Mouse (Mus musculus): Measurements from ENCODE around the gene Aurka. TPM values are rescaled to one million over a fixed set of nuclear protein-coding genes. Genes with fewer than 3 reads are reported as not detected.

Gene Aurka
- polyA plus RNA-seq, 1 experiment from 2014 or later, result 156 TPM

DNA sequence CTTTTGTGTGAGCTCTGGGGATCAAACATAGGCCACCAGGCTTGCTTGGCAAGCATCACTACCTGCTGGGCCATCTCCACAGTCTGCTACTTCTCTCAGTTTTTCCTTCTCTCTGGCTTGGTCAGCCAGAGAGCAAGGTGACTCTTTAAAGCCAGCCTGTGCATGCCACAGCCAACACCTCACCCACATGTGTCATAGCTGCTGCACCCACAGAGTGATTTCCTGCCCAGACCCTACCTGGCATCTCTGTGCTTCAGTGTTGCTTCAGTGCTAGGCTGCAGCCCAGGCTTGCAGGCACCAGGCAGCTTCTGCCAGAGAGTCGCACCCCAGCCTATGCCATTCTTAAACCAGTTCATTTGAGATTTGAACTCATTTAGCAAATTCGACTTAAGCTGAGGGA, 37.2 kb upstream of the Aurka start:
- H3K9me3 ChIP-seq (ENCODE audit: control insufficient read depth, low read length), result no peaks in the 10 kb centered on the region
- no peak for ATAC-seq (ENCODE audit: insufficient read depth, low FRiP score, low TSS enrichment)
- WGBS, result 80% methylated on average over 2 of the region's 2 CpGs
- H3K4me3 ChIP-seq (ENCODE audit: low read depth, low read length), result no peak overlapping the region
- no peak for DNase-seq (ENCODE audit: low spot score)
- H3K9ac ChIP-seq (ENCODE audit: low read length), result no peak overlapping the region
- H3K36me3 ChIP-seq (ENCODE audit: control insufficient read depth, insufficient read depth, low read length), result no peaks in the 10 kb centered on the region
- no peaks in the 10 kb centered on the region for H3K27me3 ChIP-seq (ENCODE audit: control insufficient read depth, insufficient read depth, low read length)
- no peak overlapping the region for H3K4me2 ChIP-seq (ENCODE audit: low read depth)
- no peaks in the 10 kb centered on the region for H3K4me1 ChIP-seq (ENCODE audit: control insufficient read depth, insufficient read depth, low read length)
- H3K27ac ChIP-seq (ENCODE audit: low read depth, low read length), result no peak overlapping the region

DNA sequence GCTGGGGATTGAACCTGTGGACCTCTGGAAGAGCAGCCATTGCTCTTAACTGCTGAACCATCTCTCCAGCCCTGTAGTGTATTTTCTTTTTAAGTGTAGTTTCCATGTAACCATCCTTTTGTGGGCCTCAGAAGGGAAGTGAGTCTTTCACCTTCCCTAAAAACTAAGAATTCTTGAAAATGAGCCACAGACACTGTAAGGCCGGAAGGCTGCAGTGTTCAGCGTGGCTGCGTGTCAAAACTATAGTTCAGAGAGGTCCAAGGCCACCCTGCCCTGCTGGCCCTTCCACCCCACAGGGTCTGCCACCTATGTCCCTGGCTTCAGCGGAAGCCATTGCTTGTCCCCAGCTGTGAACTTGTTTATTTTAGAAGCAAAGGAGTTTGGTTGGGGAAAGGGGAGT, 35.8 kb upstream of the Aurka start:
- Histone ChIP-seq H3K27ac (ENCODE audit: low read depth, low read length) (no peak overlapping the region), H3K27me3 (ENCODE audit: control insufficient read depth, insufficient read depth, low read length) (no peaks in the 10 kb centered on the region), H3K9ac (ENCODE audit: low read length) (no peak overlapping the region), H3K4me2 (ENCODE audit: low read depth) (no peak overlapping the region), H3K4me3 (ENCODE audit: low read depth, low read length) (no peak overlapping the region), H3K9me3 (ENCODE audit: control insufficient read depth, low read length) (no peaks in the 10 kb centered on the region), H3K36me3 (ENCODE audit: control insufficient read depth, insufficient read depth, low read length) (no peaks in the 10 kb centered on the region), H3K4me1 (ENCODE audit: control insufficient read depth, insufficient read depth, low read length) (no peaks in the 10 kb centered on the region)
- DNase-seq (ENCODE audit: low spot score), result no peak
- WGBS, result 73% methylated on average over 4 of the region's 4 CpGs
- no peak for ATAC-seq (ENCODE audit: insufficient read depth, low FRiP score, low TSS enrichment)

DNA sequence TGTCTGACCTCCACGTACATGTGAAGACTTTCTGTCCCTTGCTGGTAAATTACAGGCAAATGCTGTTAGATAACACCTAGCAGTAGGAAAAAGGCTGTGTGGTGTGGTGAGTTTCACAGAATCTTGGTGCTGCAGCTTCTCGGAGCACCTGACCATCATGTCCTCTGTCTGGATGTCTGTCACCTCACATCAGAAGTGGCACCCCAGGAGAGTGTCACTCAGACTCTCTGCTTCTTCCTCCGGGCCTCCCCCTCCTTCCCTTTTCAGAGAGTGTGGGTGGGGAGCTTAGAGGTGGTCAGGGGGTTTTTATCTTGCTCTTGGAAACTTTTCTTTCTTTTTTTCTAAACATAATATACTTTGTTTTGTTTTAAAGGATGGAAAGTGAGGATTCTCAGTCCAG, 34.7 kb upstream of the Aurka start:
- Histone ChIP-seq H3K27me3 (ENCODE audit: control insufficient read depth, insufficient read depth, low read length) (no peaks in the 10 kb centered on the region), H3K36me3 (ENCODE audit: control insufficient read depth, insufficient read depth, low read length) (no peaks in the 10 kb centered on the region), H3K4me3 (ENCODE audit: low read depth, low read length) (no peak overlapping the region), H3K9me3 (ENCODE audit: control insufficient read depth, low read length) (no peaks in the 10 kb centered on the region), H3K27ac (ENCODE audit: low read depth, low read length) (no peak overlapping the region), H3K9ac (ENCODE audit: low read length) (no peak overlapping the region), H3K4me1 (ENCODE audit: control insufficient read depth, insufficient read depth, low read length) (no peaks in the 10 kb centered on the region), H3K4me2 (ENCODE audit: low read depth) (no peak overlapping the region)
- 77% methylated on average over 3 of the region's 3 CpGs for WGBS
- DNase-seq (ENCODE audit: low spot score), result no peak
- ATAC-seq (ENCODE audit: insufficient read depth, low FRiP score, low TSS enrichment), result no peak

DNA sequence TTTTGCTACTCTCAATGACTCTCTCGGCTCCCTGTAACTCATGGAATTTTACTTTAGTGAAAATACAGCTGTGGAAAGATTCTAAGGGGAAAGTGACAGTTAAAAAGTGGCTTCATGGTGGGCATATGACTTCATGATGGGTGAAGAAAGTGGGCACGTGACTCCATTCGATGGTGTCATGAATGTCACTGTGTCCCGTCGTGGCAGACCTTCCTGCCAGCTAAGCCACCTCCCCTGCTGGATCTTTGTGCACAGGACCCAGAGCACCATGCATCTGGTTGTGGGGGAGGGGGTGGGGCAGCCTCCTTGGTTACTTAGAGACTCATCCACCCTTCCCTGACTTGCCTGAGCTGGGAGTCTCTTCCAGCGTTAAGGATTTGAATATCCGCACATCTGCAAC, 33.9 kb upstream of the Aurka start:
- no peak overlapping the region for H3K9ac ChIP-seq (ENCODE audit: low read length)
- 64% methylated on average over 7 of the region's 7 CpGs for WGBS
- DNase-seq (ENCODE audit: low spot score), result no peak
- no peaks in the 10 kb centered on the region for H3K4me1 ChIP-seq (ENCODE audit: control insufficient read depth, insufficient read depth, low read length)
- no peak overlapping the region for H3K4me2 ChIP-seq (ENCODE audit: low read depth)
- ATAC-seq (ENCODE audit: insufficient read depth, low FRiP score, low TSS enrichment), result no peak
- H3K9me3 ChIP-seq (ENCODE audit: control insufficient read depth, low read length), result no peaks in the 10 kb centered on the region
- no peak overlapping the region for H3K4me3 ChIP-seq (ENCODE audit: low read depth, low read length)
- no peak overlapping the region for H3K27ac ChIP-seq (ENCODE audit: low read depth, low read length)
- H3K27me3 ChIP-seq (ENCODE audit: control insufficient read depth, insufficient read depth, low read length), result no peaks in the 10 kb centered on the region
- H3K36me3 ChIP-seq (ENCODE audit: control insufficient read depth, insufficient read depth, low read length), result no peaks in the 10 kb centered on the region

DNA sequence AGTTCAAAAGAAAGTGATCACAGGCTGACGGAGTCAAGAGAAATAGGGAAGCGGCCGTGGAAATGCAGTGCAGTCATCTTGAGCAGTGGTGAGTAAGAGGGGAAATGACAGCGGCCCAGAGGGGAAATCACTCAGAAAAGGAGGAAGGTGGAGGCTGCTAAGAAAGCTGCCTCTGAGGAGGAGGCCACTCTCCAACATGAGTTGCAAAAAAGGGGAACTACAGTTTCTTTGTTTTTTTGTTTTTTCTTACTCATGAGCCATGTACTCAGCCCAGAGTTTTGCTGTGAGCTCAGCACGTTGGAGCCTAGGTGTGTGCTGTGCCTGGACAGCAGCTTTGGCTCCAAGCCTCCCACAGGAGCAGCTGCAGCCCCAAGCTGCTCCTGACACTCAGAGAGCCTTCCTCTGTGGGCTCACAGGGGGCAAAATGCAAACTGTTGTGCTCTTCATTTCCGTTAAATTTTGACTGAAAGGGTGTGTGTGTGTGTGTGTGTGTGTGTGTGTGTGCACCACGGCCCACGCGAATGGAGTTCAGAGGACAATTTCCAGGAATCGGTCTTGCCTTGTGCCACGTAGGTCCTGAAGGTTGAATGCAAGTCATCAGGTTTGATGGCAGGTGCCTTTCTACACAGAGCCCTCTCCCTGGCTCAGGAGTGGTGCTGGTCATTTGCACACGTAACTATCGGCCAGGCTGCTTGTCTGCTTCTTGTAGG, 30.9 kb upstream of the Aurka start:
- Histone ChIP-seq H3K4me3 (ENCODE audit: low read depth, low read length) (no peak overlapping the region), H3K36me3 (ENCODE audit: control insufficient read depth, insufficient read depth, low read length) (no peaks in the 10 kb centered on the region), H3K27ac (ENCODE audit: low read depth, low read length) (no peak overlapping the region), H3K9me3 (ENCODE audit: control insufficient read depth, low read length) (no peaks in the 10 kb centered on the region), H3K4me2 (ENCODE audit: low read depth) (no peak overlapping the region), H3K4me1 (ENCODE audit: control insufficient read depth, insufficient read depth, low read length) (no peaks in the 10 kb centered on the region), H3K27me3 (ENCODE audit: control insufficient read depth, insufficient read depth, low read length) (no peaks in the 10 kb centered on the region), H3K9ac (ENCODE audit: low read length) (no peak overlapping the region)
- whole genome bisulfite sequencing, result 78% methylated on average over 13 of the region's 13 CpGs
- DNase-seq (ENCODE audit: low spot score), result no peak
- ATAC-seq (ENCODE audit: insufficient read depth, low FRiP score, low TSS enrichment), result no peak

DNA sequence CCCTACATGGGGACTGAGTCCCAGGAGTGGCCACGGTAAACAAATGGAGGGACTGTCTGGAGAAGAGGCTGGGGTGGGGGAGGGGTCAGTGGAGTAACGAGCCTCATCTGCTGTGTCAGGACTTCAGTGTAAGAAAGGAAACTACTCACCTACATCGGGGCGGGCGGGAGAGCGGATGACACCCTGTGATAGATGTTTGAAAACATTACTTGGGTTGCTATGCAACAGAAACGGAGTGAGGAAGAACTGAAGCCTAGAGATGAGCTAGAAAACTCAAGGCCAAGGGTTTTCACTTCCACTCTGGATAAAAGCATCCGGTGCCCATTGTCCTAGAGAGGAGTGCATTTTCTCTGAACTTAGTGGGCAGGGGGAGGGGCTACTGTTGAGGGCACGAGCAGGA, 29.6 kb upstream of the Aurka start:
- H3K36me3 ChIP-seq (ENCODE audit: control insufficient read depth, insufficient read depth, low read length), result no peaks in the 10 kb centered on the region
- H3K4me3 ChIP-seq (ENCODE audit: low read depth, low read length), result no peak overlapping the region
- no peaks in the 10 kb centered on the region for H3K9me3 ChIP-seq (ENCODE audit: control insufficient read depth, low read length)
- no peak overlapping the region for H3K27ac ChIP-seq (ENCODE audit: low read depth, low read length)
- DNase-seq (ENCODE audit: low spot score), result no peak
- no peak overlapping the region for H3K9ac ChIP-seq (ENCODE audit: low read length)
- no peaks in the 10 kb centered on the region for H3K27me3 ChIP-seq (ENCODE audit: control insufficient read depth, insufficient read depth, low read length)
- no peaks in the 10 kb centered on the region for H3K4me1 ChIP-seq (ENCODE audit: control insufficient read depth, insufficient read depth, low read length)
- 0 out of 2 replicates have a peak, but pooled peaks have one; percentile 45 for ATAC-seq (ENCODE audit: insufficient read depth, low FRiP score, low TSS enrichment)
- no peak overlapping the region for H3K4me2 ChIP-seq (ENCODE audit: low read depth)
- 43% methylated on average over 9 of the region's 9 CpGs for WGBS

DNA sequence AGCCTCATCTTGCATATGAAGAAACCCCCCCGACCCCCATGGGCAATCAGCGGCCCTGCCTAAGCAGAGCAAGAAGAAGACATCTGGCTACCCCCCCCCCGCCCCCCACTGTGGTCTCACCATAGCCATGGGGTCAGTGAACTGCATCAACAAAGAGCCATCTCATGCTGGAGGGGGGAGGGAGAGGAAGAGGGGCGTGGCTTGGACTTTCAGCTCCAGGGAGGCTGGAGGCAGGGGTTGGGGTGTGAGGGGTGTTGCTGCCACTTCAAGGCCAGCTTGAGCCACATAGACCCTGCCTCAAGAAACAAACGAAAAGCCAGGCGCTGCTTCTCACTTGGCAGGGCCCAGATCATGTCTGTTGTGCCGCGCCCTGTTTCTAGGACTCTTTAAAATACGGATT, 25.6 kb upstream of the Aurka start:
- no peak overlapping the region for H3K4me3 ChIP-seq (ENCODE audit: low read depth, low read length)
- no peak overlapping the region for H3K4me2 ChIP-seq (ENCODE audit: low read depth)
- no peak overlapping the region for H3K27ac ChIP-seq (ENCODE audit: low read depth, low read length)
- no peaks in the 10 kb centered on the region for H3K9me3 ChIP-seq (ENCODE audit: control insufficient read depth, low read length)
- no peaks in the 10 kb centered on the region for H3K27me3 ChIP-seq (ENCODE audit: control insufficient read depth, insufficient read depth, low read length)
- ATAC-seq (ENCODE audit: insufficient read depth, low FRiP score, low TSS enrichment), result no peak
- peak; percentile 27 for DNase-seq (ENCODE audit: low spot score)
- 40% methylated on average over 9 of the region's 9 CpGs for WGBS
- H3K4me1 ChIP-seq (ENCODE audit: control insufficient read depth, insufficient read depth, low read length), result no peaks in the 10 kb centered on the region
- H3K36me3 ChIP-seq (ENCODE audit: control insufficient read depth, insufficient read depth, low read length), result no peaks in the 10 kb centered on the region
- H3K9ac ChIP-seq (ENCODE audit: low read length), result no peak overlapping the region

DNA sequence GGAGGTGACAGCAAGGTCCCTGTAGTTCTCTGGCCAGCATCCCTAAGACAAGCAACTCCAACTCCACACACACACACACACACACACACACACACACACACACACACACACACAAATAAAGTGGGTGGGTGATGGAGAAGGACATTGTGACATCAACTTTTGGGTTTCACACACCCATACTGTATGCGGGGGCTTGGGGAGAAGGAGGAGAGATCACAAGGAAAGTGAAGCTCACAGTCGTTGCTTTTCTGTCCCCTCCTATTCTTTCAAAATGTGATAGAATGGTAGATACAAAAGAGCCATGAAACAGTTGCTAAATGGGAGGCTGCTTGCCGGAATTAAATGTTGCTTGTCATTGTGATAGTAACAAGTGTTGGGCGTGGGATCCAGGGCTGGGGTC, 24.3 kb upstream of the Aurka start:
- no peaks in the 10 kb centered on the region for H3K27me3 ChIP-seq (ENCODE audit: control insufficient read depth, insufficient read depth, low read length)
- H3K9ac ChIP-seq (ENCODE audit: low read length), result no peak overlapping the region
- DNase-seq (ENCODE audit: low spot score) (no peak), ATAC-seq (ENCODE audit: insufficient read depth, low FRiP score, low TSS enrichment) (no peak)
- H3K4me1 ChIP-seq (ENCODE audit: control insufficient read depth, insufficient read depth, low read length), result no peaks in the 10 kb centered on the region
- H3K4me3 ChIP-seq (ENCODE audit: low read depth, low read length), result no peak overlapping the region
- H3K4me2 ChIP-seq (ENCODE audit: low read depth), result no peak overlapping the region
- H3K36me3 ChIP-seq (ENCODE audit: control insufficient read depth, insufficient read depth, low read length), result no peaks in the 10 kb centered on the region
- H3K27ac ChIP-seq (ENCODE audit: low read depth, low read length), result no peak overlapping the region
- H3K9me3 ChIP-seq (ENCODE audit: control insufficient read depth, low read length), result no peaks in the 10 kb centered on the region
- 76% methylated on average over 4 of the region's 4 CpGs for WGBS

DNA sequence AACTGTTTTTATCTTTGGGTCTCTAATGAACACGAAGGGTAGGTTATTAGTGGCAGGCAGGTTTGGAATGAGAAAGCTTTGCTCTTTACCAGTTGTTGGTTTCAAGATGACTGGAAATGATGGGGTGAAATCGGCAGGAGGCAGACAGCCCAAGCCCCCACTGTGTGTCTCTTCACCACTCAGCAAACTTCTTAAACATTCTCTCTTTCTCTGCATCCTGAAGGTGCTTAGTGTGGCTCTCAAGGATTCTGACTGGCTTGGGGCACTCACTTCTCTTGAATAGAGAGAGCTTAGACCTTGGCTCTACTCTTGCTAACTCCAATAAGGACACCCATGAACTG, 23.7 kb upstream of the Aurka start:
- ATAC-seq (ENCODE audit: insufficient read depth, low FRiP score, low TSS enrichment) (no peak), DNase-seq (ENCODE audit: low spot score) (no peak)
- H3K9ac ChIP-seq (ENCODE audit: low read length), result no peak overlapping the region
- no peaks in the 10 kb centered on the region for H3K27me3 ChIP-seq (ENCODE audit: control insufficient read depth, insufficient read depth, low read length)
- no peaks in the 10 kb centered on the region for H3K36me3 ChIP-seq (ENCODE audit: control insufficient read depth, insufficient read depth, low read length)
- H3K9me3 ChIP-seq (ENCODE audit: control insufficient read depth, low read length), result no peaks in the 10 kb centered on the region
- no peak overlapping the region for H3K27ac ChIP-seq (ENCODE audit: low read depth, low read length)
- no peak overlapping the region for H3K4me2 ChIP-seq (ENCODE audit: low read depth)
- WGBS, result 75% methylated on average over 2 of the region's 2 CpGs
- H3K4me3 ChIP-seq (ENCODE audit: low read depth, low read length), result no peak overlapping the region
- H3K4me1 ChIP-seq (ENCODE audit: control insufficient read depth, insufficient read depth, low read length), result no peaks in the 10 kb centered on the region

All from neural tube, embryonic 11.5 days (tissue).